Mouse (Mus musculus) embryo, embryonic 9.5 days (tissue): ENCODE results near the gene Itpripl2.

Source experiments
- DNase-seq: peaks from one replicate; pipeline ENCODE4 v3.0.0-alpha.2; 2017; ENCODE audit errors: extremely low spot score

Itpripl2 gene

DNA sequence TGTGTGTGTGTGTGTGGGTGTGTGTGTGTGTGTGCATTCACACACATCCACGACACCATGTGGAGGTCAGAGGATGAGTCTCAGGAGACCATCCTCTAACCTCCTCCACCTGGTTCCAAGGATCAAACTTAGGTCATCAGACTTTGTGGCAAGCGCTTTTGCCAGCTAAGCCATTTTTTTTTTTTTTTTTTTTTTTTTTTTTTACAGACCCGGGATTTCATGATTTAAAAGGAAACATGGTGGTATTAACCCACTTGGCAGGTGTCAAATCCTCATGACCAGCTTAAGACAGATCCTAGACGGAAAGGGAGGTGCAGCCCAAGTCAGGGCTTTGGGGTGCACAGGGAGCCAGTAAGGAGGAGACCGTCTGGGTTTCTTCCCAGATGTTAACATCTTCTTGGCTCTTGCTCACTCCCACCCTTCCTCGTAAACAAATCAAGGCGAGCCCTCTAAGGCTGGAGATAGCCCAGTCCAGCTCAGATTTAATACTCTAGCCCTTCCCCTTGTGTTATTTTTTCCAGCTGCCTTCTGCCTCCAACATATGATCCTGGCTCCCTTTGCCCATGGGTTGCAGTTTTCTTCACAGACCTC is 47.8 kb downstream of the Itpripl2 start:
- DNase-seq = no peak

DNA sequence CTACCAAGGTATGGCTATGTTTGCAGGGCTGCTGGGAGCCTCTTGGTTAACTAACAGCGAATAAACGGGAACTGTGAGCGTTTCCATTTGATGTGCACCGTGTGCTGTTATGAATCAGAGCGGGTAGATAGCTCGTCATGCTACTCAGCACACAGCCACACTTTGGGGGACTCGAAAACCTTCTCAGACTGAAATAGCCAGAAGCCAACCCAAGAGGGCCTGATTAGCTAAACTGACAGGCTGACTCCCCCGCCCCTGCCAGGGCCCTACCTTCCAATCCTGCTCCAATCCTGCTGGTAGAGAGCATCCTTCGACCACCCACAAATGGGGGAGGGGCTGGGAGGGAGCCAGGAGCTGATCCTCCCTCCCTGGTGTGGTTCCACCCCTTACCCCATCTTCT is 48.4 kb downstream of the Itpripl2 start:
- no peak for DNase-seq

DNA sequence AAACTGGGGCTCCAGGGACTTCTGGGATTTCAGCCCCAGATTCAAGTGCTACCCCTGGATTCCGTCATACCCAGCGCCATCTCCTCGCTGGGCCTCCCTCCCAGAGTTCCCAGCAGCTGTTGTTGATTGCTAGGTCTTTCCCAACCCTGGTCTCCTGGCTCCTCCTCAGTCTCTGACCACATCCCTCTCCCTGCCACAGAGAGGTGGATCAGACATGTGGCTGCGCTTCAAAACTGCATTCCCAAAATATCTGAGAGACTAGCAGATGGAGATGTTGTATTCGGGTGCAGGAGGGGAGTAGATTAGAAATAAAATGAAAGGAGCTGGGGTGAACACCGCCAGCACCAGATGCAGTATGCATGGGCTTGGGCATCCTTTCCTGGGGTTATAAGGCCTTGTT is 50.2 kb downstream of the Itpripl2 start:
- DNase-seq = no peak

DNA sequence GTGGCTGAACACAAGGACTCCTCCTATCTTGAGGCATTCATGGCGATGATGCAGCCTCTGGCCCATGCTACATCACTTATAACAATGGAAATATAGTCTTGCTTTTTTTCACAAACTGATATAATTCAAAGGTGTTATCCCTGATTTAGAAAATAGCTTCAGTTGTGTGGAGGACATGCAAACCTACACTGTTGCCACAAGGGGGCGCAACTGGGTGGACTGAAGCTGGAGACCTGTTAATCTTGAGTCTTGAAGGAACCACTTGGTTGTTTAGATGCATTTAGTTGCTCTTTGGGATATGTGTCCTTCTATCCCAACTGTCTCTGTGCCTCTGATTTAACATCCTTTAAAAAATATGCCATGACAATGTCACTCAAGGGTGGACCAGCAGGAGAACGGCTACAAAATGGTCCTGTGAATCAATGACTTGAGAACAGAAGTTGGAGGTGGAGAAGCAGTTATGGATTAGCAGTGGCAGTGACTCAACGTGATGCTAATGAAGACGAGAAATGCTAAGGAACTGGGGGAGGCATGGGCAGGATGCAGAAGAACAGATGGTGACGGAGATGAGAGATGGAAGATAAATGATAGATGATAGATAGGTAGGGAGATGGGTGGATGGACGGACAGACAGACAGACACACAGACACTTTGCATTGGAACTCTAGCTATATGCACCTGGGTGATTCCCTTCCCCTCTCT is 54.5 kb downstream of the Itpripl2 start:
- peak; percentile 26 for DNase-seq
